Mouse (Mus musculus) embryonic fibroblast, embryonic 13.5 days (primary cell): Measurements from ENCODE around the gene Zfp142.

ENCODE experiments used
- CTCF ChIP-seq: IDR thresholded peaks from 2 replicates; pipeline ENCODE4 v1.5.1; 2011; ENCODE audit warnings: mild to moderate bottlenecking, control low read depth, low read length, moderate library complexity, borderline replicate concordance; ENCODE audit not compliant: insufficient read depth
- POLR2A ChIP-seq: IDR thresholded peaks from 2 replicates; pipeline ENCODE4 v1.6.1; 2011; ENCODE audit warnings: low read depth, mild to moderate bottlenecking, control low read depth, low read length, moderate library complexity

GRCm38 (mm10) chr1:74538650-74539049 lies 49.4 kb downstream of the Zfp142 start:
- TF ChIP-seq CTCF, result no peak
- TF ChIP-seq POLR2A, result no peak
